Mouse (Mus musculus): Measurements from ENCODE around the gene Naip1. TPM values are rescaled to one million over a fixed set of nuclear protein-coding genes. Genes with fewer than 3 reads are reported as not detected.

The Naip1 gene
- polyA plus RNA-seq, 1 experiment from 2014 or later, result 23.4 TPM

DNA sequence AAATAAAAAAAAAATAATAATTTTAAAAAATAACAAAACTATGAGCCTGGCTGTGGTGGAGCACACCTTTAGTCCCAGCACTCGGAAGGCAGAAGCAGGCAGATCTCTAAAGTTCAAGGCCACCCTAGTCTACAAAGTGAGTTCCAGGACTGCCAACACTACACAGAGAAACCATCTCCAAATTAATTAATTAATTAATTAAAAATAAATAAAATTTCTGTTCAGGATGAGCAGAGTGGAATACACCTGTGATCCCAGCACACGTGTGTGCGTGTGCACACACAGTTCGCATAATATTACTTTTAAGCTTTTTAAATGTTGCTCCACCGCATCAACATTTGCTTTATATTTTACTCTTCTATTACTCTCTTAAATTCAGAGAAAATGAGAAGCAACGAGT is 39.0 kb upstream of the Naip1 start:
- Histone ChIP-seq H3K9me3 (ENCODE audit: control insufficient read depth) (no peaks in the 10 kb centered on the region), H3K4me1 (replicated peaks; ENCODE audit: control insufficient read depth, insufficient read depth, low read length) (no peaks in the 10 kb centered on the region; the same call in 1 of the 2 replicates), H3K36me3 (ENCODE audit: control insufficient read depth, insufficient read depth) (peaks cover 17% of the 10 kb centered on the region), H3K4me2 (replicated peaks; ENCODE audit: low read depth) (peak overlapping the region; percentile 72), H3K27me3 (replicated peaks; ENCODE audit: control insufficient read depth, insufficient read depth, low read length) (no peaks in the 10 kb centered on the region), H3K9ac (ENCODE audit: low read depth, low read length) (peak overlapping the region; percentile 60), H3K27ac (ENCODE audit: low read depth, low read length) (no peak overlapping the region; the same call in 1 of the 2 replicates), H3K4me3 (ENCODE audit: low read depth, low read length) (peak overlapping the region; percentile 63)
- TF ChIP-seq CTCF (IDR thresholded peaks at IDR 0.05; ENCODE audit: low read depth), result no peak
- WGBS, result 12% methylated on average over 6 of the region's 6 CpGs
- no peak for ATAC-seq

- Histone ChIP-seq H3K4me3 (ENCODE audit: low read depth, low read length) (no peak overlapping the region), H3K36me3 (ENCODE audit: control insufficient read depth, insufficient read depth) (peaks cover 19% of the 10 kb centered on the region), H3K4me1 (replicated peaks; ENCODE audit: control insufficient read depth, insufficient read depth, low read length) (no peaks in the 10 kb centered on the region; the same call in 1 of the 2 replicates), H3K9ac (ENCODE audit: low read depth, low read length) (no peak overlapping the region), H3K27me3 (replicated peaks; ENCODE audit: control insufficient read depth, insufficient read depth, low read length) (no peaks in the 10 kb centered on the region), H3K4me2 (replicated peaks; ENCODE audit: low read depth) (no peak overlapping the region; the same call in 1 of the 2 replicates), H3K9me3 (ENCODE audit: control insufficient read depth) (no peaks in the 10 kb centered on the region), H3K27ac (ENCODE audit: low read depth, low read length) (no peak overlapping the region)
- WGBS, result 68% methylated on average over 5 of the region's 5 CpGs
- no peak for ATAC-seq
- TF ChIP-seq CTCF (IDR thresholded peaks at IDR 0.05; ENCODE audit: low read depth), result no peak
Observed at GRCm38 (mm10) chr13:100490424-100490823, 37.8 kb upstream of the Naip1 start.

- no peak for ATAC-seq
- no peaks in the 10 kb centered on the region for H3K4me1 ChIP-seq (replicated peaks; ENCODE audit: control insufficient read depth, insufficient read depth, low read length)
- 73% methylated on average over 7 of the region's 7 CpGs for WGBS
Observed at GRCm38 (mm10) chr13:100483610-100484009, 30.9 kb upstream of the Naip1 start.

GRCm38 (mm10) chr13:100463527-100464222 is 11.0 kb upstream of the Naip1 start:
- no peaks in the 10 kb centered on the region for H3K9me3 ChIP-seq (ENCODE audit: control insufficient read depth)
- no peak overlapping the region for H3K4me2 ChIP-seq (replicated peaks; ENCODE audit: low read depth)
- no peaks in the 10 kb centered on the region for H3K4me1 ChIP-seq (replicated peaks; ENCODE audit: control insufficient read depth, insufficient read depth, low read length)
- peaks cover 31% of the 10 kb centered on the region for H3K36me3 ChIP-seq (ENCODE audit: control insufficient read depth, insufficient read depth)
- no peaks in the 10 kb centered on the region for H3K27me3 ChIP-seq (replicated peaks; ENCODE audit: control insufficient read depth, insufficient read depth, low read length)
- H3K9ac ChIP-seq (ENCODE audit: low read depth, low read length), result no peak overlapping the region
- 0 out of 2 replicates have a peak, but pooled peaks have one; percentile 20 for TF ChIP-seq CTCF (IDR thresholded peaks at IDR 0.05; ENCODE audit: low read depth)
- H3K27ac ChIP-seq (ENCODE audit: low read depth, low read length), result peak overlapping the region; percentile 11
- no peak overlapping the region for H3K4me3 ChIP-seq (ENCODE audit: low read depth, low read length)
- 53% methylated on average over 2 of the region's 2 CpGs for WGBS
- ATAC-seq, result peak; percentile 68

More at GRCm38 (mm10) chr13:100483610-100484009, 30.9 kb upstream of the Naip1 start:
- H3K4me2 ChIP-seq (replicated peaks; ENCODE audit: low read depth), result no peak overlapping the region
- no peak for TF ChIP-seq CTCF (IDR thresholded peaks at IDR 0.05; ENCODE audit: low read depth)
- no peaks in the 10 kb centered on the region for H3K9me3 ChIP-seq (ENCODE audit: control insufficient read depth)
- no peak overlapping the region for H3K27ac ChIP-seq (ENCODE audit: low read depth, low read length)
- H3K36me3 ChIP-seq (ENCODE audit: control insufficient read depth, insufficient read depth), result peaks cover 55% of the 10 kb centered on the region
- no peak overlapping the region for H3K9ac ChIP-seq (ENCODE audit: low read depth, low read length)
- H3K27me3 ChIP-seq (replicated peaks; ENCODE audit: control insufficient read depth, insufficient read depth, low read length), result no peaks in the 10 kb centered on the region
- H3K4me3 ChIP-seq (ENCODE audit: low read depth, low read length), result no peak overlapping the region

GRCm38 (mm10) chr13:100461336-100461735 is 8.7 kb upstream of the Naip1 start:
- H3K27ac ChIP-seq (ENCODE audit: low read depth, low read length), result 0 out of 2 replicates have a peak overlapping the region, but pooled peaks have one; percentile 35
- no peak for TF ChIP-seq CTCF (IDR thresholded peaks at IDR 0.05; ENCODE audit: low read depth)
- no peak overlapping the region for H3K9ac ChIP-seq (ENCODE audit: low read depth, low read length)
- H3K36me3 ChIP-seq (ENCODE audit: control insufficient read depth, insufficient read depth), result peaks cover 16% of the 10 kb centered on the region
- WGBS, result 43% methylated on average over 3 of the region's 3 CpGs
- ATAC-seq, result peak; percentile 79
- H3K4me2 ChIP-seq (replicated peaks; ENCODE audit: low read depth), result no peak overlapping the region
- H3K27me3 ChIP-seq (replicated peaks; ENCODE audit: control insufficient read depth, insufficient read depth, low read length), result no peaks in the 10 kb centered on the region
- no peak overlapping the region for H3K4me3 ChIP-seq (ENCODE audit: low read depth, low read length)
- H3K4me1 ChIP-seq (replicated peaks; ENCODE audit: control insufficient read depth, insufficient read depth, low read length), result no peaks in the 10 kb centered on the region
- H3K9me3 ChIP-seq (ENCODE audit: control insufficient read depth), result no peaks in the 10 kb centered on the region

DNA sequence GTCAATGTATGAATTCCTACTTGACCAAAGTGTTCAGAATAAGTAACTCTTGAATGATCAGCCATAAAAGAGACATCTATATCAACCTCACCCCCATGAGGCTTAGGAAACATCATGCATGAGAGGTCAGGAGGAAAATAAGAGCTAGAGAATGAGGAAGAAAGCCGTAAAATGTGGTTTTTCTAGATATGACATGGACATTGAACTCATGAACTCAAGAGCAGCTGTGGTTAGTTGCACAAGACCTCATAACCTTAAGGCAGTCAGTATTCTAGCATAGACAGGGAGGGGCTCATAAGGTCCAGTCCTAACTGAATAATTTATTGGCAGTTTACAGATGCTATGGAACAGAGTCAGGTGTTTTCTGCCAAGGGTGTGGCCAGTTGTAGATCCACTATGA is 3.2 kb downstream of the Naip1 start:
- Histone ChIP-seq H3K9ac (ENCODE audit: low read depth, low read length) (no peak overlapping the region), H3K4me1 (replicated peaks; ENCODE audit: control insufficient read depth, insufficient read depth, low read length) (no peaks in the 10 kb centered on the region), H3K4me3 (ENCODE audit: low read depth, low read length) (no peak overlapping the region), H3K36me3 (ENCODE audit: control insufficient read depth, insufficient read depth) (no peaks in the 10 kb centered on the region), H3K27ac (ENCODE audit: low read depth, low read length) (peak overlapping the region; percentile 46; the same call in 1 of the 2 replicates), H3K27me3 (replicated peaks; ENCODE audit: control insufficient read depth, insufficient read depth, low read length) (no peaks in the 10 kb centered on the region), H3K4me2 (replicated peaks; ENCODE audit: low read depth) (no peak overlapping the region), H3K9me3 (ENCODE audit: control insufficient read depth) (no peaks in the 10 kb centered on the region)
- peak; percentile 95 for ATAC-seq
- 17% methylated on average over 1 of the region's 1 CpGs for WGBS
- no peak for TF ChIP-seq CTCF (IDR thresholded peaks at IDR 0.05; ENCODE audit: low read depth)

Data from intestine, postnatal 0 days (tissue).